Mouse (Mus musculus) brain, embryonic 14.5 days (tissue): ENCODE data around the gene Cdt1.
"Not testable (repeated sequence)": the region's sequence is repeated elsewhere in the genome, so short reads cannot be mapped to it uniquely, and the experiment has no call there.

Source experiments
- CTCF ChIP-seq: fragments of 200-500 bp; IDR thresholded peaks from 2 replicates; pipeline ENCODE4 v1.5.1; 2012; ENCODE audit warnings: inconsistent platforms, mild to moderate bottlenecking, moderate library complexity, borderline replicate concordance; ENCODE audit not compliant: insufficient read depth, insufficient read length; ENCODE audit errors: extremely low read depth
- POLR2A ChIP-seq: fragments of 200-500 bp; IDR thresholded peaks from 2 replicates; pipeline ENCODE4 v1.6.1; 2012; ENCODE audit warnings: mild to moderate bottlenecking, inconsistent platforms, borderline replicate concordance; ENCODE audit not compliant: poor library complexity, insufficient read depth, insufficient read length, severe bottlenecking; ENCODE audit errors: extremely low read depth

DNA sequence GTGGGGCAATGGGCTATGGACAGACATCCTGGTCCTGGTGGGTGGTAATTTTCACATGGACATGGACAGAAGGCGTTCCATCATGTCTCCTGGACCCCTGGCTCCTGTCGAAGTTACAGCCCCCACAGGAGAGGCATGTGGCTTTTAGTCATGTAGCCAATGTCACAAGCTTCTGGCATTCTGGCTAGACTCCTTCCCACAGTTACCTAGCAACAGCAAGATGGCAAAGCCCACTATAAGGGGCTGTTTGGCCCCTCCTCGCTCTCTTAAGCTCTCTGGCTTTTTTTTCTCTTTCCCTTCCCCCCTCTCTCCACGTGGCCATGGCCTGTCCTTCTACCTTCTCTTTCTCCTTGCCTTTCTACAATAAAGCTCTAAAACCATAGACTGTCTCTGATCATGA, 5.4 kb downstream of the Cdt1 start:
- not testable (repeated sequence) for TF ChIP-seq POLR2A, CTCF
